Mouse (Mus musculus) granulocyte monocyte progenitor cell, adult 5-6 weeks (primary cell): ENCODE results near the gene Rab6b. TPM values are rescaled to one million over a fixed set of nuclear protein-coding genes. Genes with fewer than 3 reads are reported as not detected.

Source experiments
- ATAC-seq: replicated peaks from 2 replicates; pipeline ENCODE4 v1.8.0; 2016; ENCODE audit warnings: mild to moderate bottlenecking, moderate TSS enrichment, inconsistent platforms; ENCODE audit not compliant: poor library complexity, severe bottlenecking
- total RNA-seq, 2 experiments: library from RNA; stranded (forward) in 1 of 2; stranded (reverse) in 1 of 2; fragments of 200-712, 200-1000 nt in 1 of 2; fragments of >200 nt in 1 of 2; fragmentation: Nextera tagmentation in 1 of 2; gene quantifications; 2 replicates each; pipeline ENCODE4 v1.2.3; 2014 to 2017

The Rab6b gene
- total RNA-seq, 2 experiments from 2014 or later = 0.11 to 0.15 TPM

DNA sequence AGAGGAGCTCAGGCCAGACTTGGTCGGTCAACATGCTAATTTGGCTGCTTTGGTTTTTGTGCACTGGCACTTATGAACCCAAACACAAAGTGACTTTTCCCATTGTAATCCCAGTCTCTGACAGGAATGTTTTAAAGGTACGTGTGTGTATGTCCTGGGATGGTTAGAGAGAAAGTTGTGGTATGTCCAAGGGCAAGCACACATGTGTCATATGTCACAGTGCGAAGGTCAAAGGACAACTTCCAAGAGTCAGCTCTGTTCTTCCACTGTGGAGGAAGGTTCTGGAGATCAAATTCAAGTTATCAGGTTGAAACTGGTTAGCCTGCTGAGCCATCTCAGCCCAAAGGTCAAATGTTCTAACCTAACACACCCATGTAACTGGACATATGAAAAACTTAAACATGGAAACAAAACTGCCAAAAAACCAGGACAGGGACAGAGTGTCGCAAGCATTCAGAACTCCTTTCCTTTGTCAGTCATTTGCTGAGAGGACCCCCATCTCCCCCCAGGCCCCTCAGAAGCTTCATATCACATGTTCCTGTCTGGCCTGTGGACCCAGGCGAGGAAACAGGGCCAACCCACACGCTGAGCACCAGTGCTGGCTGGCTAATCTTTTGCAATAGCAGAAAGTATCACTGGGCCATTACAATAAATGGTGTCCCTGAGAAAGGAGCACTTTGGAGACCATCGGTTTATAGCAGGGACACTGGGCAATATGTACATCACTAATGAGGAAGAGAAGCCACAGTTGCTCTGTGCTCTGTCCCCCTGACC, 120.8 kb downstream of the Rab6b start:
- no peak for ATAC-seq

DNA sequence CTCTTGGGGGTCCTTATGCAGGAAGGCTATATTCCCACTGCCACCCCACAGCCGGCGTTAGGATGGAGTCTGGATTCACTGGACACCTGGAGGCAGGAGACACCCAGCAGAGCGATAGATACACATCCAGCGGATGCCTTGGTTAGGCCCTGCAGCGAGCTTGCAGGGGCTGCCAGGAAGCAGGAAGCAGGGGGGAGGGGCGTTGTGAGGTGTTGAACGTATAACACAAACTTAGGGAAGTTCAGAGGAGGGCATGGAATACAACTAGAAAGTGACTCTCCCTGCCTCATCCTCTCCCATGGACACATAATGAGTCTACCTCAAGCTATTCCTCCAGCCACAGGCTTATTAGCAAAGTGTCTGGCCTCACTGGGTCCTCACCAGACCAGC, 121.4 kb downstream of the Rab6b start:
- ATAC-seq = no peak

DNA sequence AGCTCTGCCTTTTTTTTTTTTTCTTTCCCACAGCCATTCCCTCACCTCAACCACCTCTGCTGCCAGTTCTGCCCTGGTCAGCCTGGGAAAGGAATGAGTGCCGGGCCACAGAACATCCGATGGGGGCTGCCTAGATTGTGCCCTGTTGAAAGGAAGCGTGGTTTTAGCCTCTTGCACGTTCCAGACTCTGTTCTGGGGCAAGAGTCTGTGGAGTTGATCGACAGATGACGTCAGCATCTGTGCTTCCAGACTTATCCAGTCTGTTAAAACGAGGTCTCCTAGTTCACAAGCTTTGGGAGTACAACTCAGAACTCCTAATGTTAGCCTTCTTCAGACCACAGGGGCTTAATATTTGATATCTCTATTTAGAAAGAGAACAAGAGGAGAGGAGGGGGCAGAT, 122.5 kb downstream of the Rab6b start:
- ATAC-seq = no peak

DNA sequence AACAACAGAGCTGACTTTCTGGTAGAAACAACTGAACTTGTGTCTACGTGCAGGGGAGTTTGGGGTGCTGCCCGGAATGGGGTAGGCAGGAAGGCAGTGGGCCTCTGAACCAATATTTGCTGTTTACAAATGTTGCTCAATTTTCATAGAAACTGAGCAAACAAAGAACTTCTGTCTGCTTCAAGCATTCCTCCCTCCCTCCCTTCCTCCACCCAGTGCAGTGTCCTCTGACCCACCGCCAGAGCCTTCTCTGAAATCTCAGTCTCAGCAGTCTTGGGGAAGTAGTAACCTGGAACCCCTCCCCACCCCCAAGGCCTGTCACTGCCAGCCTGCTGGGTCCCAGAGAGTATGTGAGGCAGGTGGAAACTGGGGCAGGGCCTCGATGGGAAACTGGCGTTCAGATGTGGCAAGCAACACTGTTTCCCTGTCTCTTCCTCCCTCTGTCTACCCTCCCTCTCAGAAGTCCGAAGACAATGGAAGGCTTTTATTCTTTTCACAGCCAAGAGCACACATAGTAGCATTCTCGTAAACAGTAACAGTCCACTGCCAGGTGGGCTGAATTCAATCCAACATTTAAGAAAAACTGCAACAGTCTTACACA, 123.1 kb downstream of the Rab6b start:
- peak; percentile 21 for ATAC-seq

Other genes starting within 250 kb of the Rab6b start
- not detected in 2 replicates for gene Slco2a1, start 123.1 kb upstream of the Rab6b start, total RNA-seq (2014; fragmentation: Nextera tagmentation)
- gene Slco2a1, start 123.1 kb upstream of the Rab6b start, total RNA-seq (2017) = not detected in 2 replicates
- 34.0 and 34.8 TPM in 2 replicates for gene Srprb, start 90.3 kb downstream of the Rab6b start, total RNA-seq (2014; fragmentation: Nextera tagmentation)
- gene Srprb, start 90.3 kb downstream of the Rab6b start, total RNA-seq (2017) = 24.4 and 24.6 TPM in 2 replicates
- 0.17 TPM in 1 of 2 replicates, not detected in the other for gene Gm20425, start 118.5 kb downstream of the Rab6b start, total RNA-seq (2014; fragmentation: Nextera tagmentation)
- 1.4 TPM in 1 of 2 replicates, not detected in the other for gene Gm20425, start 118.5 kb downstream of the Rab6b start, total RNA-seq (2017)
- gene Trf, start 118.7 kb downstream of the Rab6b start, total RNA-seq (2014; fragmentation: Nextera tagmentation) = 83.7 and 112 TPM in 2 replicates
- 98.7 and 115 TPM in 2 replicates for gene Trf, start 118.7 kb downstream of the Rab6b start, total RNA-seq (2017)
- gene 1300017J02Rik, start 193.3 kb downstream of the Rab6b start, total RNA-seq (2014; fragmentation: Nextera tagmentation) = not detected in 2 replicates
- 0.04 TPM in 1 of 2 replicates, not detected in the other for gene 1300017J02Rik, start 193.3 kb downstream of the Rab6b start, total RNA-seq (2017)
- gene Topbp1, start 193.4 kb downstream of the Rab6b start, total RNA-seq (2014; fragmentation: Nextera tagmentation) = 154 and 214 TPM in 2 replicates
- 211 and 230 TPM in 2 replicates for gene Topbp1, start 193.4 kb downstream of the Rab6b start, total RNA-seq (2017)